Mouse (Mus musculus): ENCODE results near the gene Gadd45gip1.

Gene Gadd45gip1

DNA sequence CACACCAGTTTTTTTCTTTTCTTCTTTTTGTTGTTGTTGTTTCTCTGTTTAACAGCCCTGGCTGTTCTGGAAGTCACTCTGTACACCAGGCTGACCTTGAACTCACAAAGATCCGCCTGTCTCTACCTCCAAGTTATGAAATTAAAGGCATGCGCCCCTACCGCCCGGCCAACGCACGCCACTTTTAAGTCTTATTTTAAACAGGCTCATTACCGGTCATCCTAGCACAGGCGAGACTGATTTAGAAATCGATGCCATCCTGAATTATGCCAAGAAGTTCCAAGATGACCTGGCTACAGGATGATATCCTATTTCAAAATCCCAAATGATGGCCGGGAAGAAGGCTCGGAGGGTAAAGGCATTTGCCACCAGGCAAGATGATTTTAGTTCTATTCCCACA, at the start of gene Gadd45gip1:
Gene Gadd45gip1, plus strand, starts transcription at position 33 of the 400 bp plus-strand sequence.
- DNase-seq (ENCODE audit: low read depth), result peak; percentile 79

DNA sequence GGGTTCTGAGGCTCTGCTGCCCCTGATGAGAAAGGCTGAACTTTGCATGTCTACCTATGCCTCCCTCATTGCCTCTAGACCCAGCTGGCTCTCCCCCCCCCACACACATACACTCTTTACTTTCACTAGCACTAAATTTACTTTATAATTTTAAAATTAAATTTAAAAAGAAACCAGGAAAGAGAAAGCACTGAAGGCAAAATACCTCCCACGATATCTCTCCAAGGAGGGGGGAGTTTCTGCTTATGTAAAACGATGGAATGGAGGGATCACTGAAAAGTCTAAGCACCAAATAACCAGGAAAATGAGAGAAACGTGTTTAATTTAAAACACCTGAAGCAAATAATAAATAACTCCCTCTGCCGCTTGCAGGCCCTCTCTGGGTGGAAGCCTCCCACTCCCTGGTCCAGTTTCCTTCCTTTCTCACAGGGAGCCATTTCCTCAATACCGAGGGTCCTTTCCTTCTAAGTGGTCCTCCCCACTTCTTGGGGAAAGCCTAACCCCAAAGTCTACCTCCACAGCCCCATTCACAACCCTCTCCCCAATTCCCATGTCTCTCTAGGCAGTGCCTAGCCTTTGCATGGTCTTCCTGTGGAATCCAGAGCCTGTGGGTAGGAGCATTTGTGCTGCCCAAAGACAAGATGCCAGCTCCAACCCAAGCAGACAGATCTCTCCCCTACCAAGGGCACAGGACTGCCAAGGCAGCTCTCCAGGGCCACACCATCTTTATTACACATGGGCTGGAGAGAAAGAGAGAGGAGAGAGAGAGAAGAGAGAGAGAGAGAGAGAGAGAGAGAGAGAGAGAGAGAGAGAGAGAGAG, 49.4 kb upstream of the Gadd45gip1 start:
- DNase-seq (ENCODE audit: low read depth), result no peak

DNA sequence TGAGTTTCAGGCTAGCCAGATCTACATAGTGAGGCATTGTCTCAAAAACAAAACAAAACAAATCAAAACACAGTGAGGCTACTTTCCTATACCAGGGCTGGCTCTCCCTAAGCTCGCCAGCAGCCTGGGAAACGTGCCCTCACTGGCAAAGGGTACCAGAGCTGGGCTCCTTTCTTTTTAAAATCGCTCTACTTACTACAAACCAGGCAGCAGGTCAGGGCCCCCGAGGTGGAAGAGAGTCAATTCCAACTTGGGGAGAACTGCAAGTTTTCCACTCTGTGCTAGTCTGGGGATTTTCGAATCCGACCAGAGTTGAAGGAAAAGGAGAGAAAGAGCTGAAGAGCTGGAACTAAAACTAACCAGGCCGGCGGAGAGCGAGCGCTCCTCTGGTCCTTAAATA, 48.6 kb upstream of the Gadd45gip1 start:
- no peak for DNase-seq (ENCODE audit: low read depth)

DNA sequence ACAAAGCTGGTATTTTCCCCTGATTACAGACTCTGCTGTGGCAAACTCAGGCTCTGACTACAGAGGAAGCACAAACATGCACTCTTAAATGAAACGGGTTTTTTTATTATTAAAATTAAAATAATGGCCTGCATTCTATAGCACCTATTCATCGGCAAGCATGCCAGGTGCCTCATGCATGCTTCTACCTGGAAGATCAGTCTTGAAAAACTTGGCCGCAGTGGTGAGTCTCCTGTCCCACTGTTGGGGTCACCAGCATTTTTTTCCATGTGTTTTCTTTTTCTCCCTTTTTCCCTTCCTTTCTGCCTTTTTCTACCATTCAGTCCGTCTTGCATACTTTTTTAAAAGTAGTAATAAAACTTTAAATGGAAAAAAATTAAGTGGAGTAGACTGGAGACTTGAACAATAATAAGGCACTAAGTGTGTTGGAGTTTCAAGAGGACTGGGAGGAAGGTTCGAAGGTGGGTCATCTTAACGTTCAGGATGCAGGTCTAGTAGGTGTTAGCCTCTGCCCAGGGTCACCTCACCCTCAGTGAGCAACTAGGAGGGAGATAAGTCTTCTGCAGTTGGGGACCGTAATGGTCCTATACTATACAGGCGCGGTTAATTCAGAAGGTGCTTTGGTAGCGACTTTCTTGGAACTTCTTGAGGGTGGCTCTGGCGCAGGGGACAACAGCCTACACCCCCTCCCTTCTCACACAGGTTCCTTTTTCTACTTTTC, 48.0 kb upstream of the Gadd45gip1 start:
- no peak for DNase-seq (ENCODE audit: low read depth)

DNA sequence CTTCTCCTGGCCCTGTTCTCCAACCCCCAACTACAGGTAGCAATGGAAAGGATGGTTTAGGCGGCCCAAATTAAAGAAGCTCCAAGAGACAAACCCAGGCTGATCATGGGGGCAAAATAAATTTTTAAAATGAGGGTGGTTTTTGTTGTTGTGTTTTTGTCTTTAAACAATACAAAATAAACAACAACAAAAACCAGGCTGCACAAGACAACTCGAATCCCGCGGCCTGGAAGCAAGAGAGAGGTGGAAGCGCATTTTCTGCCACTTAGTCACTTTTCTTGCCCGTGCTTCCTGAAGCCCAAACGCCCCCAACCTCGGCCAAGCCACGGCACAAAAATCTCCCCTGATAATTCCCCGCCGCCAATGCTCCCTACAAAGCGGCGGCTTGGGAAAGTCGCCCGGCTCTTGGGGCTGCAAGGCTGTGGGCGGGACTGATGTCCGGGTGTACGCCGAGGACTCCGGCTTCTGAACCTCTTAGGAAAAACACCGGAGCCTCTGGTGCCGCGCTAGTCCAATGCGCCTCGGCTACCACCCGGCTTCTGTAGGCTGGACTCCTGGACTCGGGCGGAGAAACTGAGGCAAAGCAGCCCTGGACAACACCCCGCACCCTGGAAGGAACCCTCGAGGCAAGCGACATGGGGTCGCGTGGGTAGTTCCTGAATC, 47.3 kb upstream of the Gadd45gip1 start:
- no peak for DNase-seq (ENCODE audit: low read depth)

DNA sequence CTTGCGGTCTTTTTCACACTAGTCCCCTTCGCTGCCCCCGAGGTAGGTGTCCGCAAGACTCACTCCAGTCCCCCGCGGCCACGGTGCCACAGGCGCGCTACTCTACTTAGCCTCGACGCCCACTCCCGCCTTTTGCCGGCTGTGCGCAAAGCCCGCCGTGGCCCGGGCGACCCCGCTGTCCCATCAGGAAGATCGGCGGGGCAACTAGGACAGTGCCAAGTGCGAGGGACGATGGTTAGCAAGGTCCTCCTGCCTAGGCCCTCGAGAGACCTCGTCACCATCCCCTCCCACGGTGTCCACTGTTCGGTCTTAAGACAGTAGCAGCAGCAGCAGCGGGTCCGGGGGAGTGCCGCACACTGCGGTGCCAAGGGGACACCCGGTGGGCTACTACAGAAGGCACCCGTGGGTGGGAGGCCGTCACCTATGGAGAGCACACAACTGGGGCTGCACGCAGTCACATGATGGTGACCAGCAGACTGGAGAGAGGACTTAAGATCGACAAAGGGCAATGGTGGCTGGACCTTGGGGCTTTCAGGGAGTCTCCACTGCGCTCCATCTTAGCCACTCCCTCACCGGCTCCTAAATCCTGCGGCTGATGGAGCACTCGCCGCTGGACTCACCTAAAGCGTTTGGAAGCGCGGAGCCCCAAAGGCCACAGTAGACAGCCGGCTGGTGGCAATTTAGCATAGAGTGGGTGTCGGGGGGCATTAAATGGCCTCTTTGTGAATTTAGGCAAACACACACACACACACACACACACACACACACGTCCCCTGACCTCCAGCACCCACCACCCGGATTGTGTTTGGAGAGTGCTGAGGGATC, 46.4 kb upstream of the Gadd45gip1 start:
- no peak for DNase-seq (ENCODE audit: low read depth)

DNA sequence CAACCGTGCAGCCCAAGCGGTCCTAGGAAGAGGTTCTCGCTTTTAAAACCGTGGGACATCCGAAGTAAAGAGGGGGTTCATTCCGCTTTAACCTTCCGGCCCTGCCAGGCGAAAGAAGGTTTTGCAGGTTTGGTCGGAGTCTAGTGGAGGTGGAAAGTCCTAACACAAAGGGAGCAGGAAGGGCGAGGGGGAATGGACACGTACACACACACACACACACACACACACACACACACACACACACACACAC, 45.9 kb upstream of the Gadd45gip1 start:
- DNase-seq (ENCODE audit: low read depth), result no peak

DNA sequence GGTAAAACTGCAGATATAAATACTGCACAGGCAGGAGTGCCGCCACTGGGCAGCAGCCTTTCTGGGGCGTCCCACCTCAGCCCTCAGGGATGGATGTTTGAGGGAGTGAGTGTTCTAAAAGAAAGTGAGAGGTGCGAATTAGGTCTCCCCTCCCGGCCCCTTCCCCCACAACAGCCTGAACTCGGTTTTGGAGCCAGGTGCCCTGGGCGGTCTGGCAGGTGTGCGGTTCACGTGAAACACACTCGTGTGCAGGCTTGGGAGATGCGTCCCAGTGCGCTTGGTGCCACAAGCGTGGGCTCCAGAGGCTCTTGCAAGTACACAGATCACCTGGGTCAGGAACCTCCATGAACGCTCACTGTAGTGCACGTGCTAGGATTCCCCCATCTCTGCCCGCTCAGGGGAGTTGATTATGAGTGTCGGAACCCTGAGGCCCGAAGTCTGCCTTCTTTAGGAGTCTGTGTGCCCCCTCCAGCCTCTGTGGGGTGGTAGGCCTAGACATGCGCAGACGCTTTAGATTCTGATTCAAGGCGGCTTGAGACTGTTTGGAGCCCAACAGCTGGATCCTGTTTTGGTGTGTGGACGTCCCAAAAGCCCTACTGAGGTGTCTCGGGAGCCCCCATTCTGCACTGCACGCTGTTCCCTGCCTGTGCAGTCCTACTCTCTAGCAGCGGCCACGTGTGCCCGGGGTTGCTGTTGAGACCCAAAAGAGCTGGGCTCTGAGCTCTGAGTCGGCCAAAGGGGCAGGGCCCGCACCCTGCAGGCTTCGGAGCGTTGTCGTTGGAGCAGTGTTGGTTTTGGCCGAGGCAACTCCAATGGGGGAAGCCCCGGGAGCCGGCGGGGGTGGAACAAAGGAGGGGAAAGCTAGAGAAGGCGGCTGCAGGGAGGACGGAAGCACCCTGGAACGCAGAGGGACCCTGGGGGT, 45.3 kb upstream of the Gadd45gip1 start:
- no peak for DNase-seq (ENCODE audit: low read depth)

DNA sequence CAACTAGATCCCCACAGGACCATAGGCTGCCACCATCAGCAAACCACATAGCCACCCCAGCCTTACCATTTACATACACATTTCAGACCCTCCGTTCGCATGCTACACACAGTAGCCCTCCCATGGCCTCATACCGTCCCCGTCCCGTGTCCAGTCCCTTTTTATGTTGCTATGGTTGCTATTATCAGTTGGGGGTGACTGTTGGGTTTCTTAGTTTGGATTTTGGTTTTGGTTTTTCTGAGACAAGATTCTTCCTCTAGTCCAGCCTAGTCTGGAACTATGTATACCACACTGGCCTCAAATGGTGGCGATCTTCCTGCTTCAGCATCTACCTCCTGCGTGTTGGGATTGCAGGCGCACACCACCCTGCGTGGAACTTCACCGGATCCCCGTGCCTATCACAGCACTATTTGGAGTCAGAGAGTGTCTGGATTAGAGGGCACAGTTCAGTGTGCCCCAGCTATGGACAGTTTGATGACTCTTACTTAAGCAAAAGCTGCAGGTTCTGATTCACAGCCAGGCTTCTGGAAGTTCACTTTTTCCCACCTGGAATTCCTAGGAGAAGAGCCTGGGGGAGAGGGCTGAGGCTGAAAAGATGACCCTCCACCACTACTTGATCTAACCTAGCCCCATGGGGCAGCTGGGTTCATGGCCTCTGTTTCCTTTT, 44.4 kb upstream of the Gadd45gip1 start:
- no peak for DNase-seq (ENCODE audit: low read depth)

DNA sequence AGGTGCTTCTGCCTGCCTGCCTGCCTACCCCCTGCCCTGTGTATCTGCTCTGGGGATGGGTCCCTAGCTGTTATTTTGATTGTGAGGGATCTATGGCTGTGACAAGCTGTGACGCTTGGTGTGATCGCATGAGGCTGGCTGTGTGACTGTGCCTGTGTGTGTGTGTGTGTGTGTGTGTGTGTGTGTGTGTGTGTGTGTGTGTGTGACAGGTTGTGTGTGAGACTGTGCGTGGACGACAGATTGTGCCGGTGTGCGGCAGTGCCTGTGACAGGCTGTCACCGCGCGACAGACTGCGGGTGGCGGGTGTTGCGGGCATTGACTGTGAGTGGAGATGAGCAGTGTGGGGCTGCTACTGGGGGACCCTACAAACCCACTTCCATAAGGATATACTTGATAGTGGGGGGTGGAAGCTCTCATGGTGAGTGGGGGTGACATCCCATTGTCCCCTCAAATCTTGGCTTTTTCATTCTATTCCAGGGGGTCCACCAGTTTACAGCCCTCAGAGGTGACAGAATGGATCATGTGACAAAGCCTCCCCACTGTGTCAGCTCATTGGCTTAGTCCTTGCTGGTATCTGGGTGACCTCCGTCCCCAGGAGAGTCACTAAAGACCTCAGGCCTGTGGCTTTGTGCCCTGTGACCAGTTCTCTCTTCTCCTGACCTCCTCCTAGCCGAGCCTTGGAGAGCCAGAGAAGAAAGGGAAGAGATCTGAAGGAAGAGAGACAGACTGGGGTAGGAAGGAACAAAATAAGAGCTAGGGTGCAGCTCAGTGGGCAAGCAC, 43.6 kb upstream of the Gadd45gip1 start:
- DNase-seq (ENCODE audit: low read depth), result no peak

DNA sequence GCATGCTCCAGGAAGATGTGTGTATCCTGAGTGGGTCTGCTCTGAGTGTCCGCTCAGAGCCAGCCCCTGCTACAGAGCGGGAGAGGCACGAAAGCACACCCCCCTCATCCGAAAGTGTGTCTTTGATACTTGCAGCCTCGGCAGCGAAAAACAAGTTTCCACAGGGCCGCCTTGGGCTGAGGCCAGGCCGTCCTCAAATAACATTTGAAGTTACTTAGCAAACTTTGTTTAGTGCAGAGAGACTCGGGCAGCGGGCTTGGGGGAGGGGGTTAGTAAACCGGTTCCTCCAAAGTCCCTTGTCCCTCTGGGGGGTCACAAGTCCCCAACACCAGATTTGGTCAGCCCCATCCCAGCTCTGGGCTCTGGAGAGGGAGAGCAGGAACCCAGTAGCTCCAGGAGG, 42.4 kb upstream of the Gadd45gip1 start:
- no peak for DNase-seq (ENCODE audit: low read depth)

DNA sequence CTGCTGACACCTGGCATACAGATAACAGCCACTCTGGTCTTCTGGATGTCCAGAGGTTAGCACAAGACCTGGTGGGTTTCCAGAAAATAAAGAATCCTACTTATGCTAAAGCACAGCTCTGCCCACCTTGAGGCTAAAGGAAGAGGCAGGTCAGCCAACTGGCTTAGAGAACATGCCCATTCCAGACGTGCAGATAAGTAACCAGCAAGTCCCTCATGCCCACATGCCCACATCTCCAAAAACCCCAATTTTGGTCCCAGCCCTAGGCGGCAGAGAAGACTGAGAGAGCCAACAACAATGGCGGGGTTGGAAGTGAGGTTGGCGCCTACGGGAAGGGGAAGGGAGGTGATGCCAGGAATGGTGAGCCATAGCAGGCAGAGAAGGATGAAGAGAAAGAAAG, 42.0 kb upstream of the Gadd45gip1 start:
- DNase-seq (ENCODE audit: low read depth), result no peak

DNA sequence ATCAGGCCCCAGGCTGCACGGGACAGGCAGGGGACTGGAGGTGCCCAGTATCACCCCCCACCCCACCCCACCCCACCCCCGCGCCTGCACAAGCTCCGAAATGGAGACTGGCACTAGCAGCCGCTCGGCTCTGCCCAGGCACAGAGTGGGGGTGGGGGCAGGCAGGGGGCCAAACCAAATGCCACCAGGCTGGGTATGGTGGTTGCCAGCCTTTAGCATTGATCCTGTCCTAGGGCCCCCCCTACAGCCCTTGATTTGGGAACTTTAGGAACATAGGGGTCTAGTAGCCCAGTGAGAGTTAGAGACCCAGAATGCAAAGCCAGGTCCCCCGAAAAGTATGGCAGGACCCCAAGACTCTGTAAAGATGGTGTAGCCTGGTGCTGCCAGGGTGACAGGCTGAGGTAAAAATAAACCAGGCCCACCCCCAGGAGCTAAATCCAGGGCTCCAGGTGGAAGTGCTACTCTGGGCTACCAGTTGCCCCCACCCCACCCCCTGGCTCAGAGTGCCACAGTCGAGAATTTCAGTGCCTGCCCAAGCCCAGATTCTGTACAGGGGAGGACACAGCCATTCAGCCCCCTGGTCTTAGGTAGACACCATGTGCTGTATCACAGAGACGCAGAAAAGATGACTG, 41.4 kb upstream of the Gadd45gip1 start:
- DNase-seq (ENCODE audit: low read depth), result no peak

DNA sequence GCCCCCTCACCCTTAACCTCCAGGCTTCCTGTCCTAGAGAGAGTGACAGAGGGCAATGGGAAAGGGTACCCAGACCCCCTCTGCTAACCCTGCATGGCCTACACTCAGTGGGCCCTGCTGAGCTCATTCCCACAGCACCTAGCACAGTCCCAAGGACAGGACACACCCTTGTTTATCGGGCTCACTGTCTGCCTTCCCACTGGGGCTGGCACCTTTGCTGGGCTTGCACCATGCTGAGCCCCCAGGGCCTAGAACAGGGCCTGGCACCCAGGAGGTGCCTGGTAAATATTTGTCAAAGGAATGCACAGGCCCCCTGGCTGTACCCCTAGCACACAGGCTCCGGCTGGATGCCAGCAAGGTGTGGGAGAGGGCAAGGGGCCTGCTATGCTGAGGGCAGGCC, 40.8 kb upstream of the Gadd45gip1 start:
- no peak for DNase-seq (ENCODE audit: low read depth)

DNA sequence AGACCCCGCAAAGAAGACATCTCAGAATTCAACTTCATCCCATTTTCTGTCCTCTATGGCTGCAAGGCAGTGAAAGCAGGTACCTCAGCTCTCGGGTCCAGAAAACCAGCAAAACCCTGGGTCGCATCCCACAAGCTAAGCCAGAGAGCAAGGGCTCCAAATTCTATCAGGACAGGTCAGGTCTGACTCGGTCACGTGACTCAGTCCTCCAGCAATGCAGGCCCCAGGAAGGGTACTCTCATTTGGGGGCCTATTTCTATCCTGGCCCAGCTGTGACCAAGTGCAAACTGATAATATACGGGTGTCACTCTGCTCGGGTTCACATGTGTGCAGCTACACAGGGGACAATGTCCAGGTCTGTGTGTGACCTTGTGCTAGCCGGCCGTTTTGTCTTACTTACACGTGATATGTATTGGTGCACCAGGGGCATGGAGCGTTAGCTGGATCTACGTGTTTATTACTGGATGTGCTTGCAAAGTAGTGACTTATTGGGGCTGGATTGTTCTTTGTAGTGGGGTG, 38.8 kb upstream of the Gadd45gip1 start:
- no peak for DNase-seq (ENCODE audit: low read depth)

DNA sequence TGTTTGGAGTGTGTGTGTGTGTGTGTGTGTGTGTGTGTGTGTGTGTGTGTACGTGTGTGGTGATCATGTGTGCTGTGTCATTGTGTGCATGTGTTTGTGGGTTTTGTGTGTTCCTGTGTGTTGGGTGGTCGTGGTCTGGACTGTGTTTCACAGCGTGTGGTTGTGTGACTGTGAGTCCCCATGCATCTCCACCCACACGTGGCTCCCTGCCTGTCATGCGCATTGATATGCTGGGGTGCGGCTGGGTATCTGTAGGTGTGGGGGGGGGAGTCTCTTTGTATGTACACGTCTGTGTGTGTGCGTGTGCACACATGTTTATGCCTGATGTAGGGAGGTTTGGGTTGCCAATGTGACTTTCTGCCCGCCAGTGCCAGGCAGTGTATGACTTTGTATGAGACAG, 38.2 kb upstream of the Gadd45gip1 start:
- no peak for DNase-seq (ENCODE audit: low read depth)

DNA sequence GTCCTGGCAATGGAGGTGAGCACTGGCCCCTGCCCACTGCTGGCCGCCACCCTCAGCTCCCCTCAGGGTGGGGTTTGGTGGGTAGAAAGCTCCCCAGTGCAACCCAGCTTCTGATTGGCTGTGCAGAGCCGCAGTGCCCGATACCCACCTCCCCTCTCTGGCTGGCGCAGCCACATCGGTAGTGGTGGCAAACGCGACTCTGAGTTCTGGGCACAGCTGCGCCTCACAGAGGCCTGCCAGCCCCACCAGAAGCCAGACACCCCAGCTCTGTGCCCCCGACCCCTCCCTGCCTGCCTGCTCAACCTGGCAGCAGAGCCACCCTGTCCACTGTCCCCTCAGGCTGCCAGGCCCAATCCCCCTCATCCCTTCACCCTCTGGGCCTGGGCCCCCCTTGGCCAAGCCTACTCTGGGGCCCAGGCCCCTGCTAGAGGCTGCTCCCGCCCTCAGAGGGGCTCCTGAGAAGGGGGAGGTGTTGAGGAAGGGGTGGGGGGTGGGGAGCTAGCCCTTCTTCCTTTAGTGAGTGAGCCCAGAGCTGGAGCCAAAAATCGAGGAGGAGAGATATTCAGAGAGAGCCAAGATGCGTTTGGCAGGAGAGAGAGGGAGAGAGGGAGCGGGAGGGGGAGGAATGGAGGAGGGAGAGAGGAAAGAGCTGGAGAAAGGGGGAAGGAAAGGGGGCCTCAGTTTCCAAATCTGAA, 37.4 kb upstream of the Gadd45gip1 start:
- DNase-seq (ENCODE audit: low read depth), result no peak

DNA sequence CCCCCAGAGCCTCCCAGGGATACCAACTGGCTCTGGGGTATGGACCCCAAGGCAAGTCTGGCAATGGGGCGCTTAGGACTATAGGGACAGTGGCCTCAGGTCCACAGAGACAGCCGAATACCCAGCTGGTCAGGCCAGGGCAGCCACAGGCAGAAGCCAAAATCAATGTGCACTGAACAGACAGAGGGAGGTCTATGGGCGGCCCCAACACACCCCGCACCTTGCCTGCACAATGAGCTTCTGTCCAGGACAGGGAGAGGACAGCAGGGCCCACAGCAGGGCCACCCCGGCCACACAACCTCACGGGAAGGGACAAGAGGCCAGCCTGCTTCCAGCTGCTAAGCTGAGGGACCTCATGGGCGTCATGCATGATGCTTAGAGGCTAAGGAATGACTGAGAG, 36.8 kb upstream of the Gadd45gip1 start:
- DNase-seq (ENCODE audit: low read depth), result no peak
